Mouse (Mus musculus) gastrocnemius, adult 18-20 months (tissue): ENCODE results near the gene Cmtm7. TPM values are rescaled to one million over a fixed set of nuclear protein-coding genes. Genes with fewer than 3 reads are reported as not detected.

Source experiments
- DNase-seq: peaks from one replicate; pipeline ENCODE4 v3.0.0; 2021; ENCODE audit warnings: low spot score
- total RNA-seq, 2 experiments: library from RNA; stranded (reverse); gene quantifications; 2 replicates each; pipeline ENCODE4 v1.2.3; 2021

The Cmtm7 gene
- total RNA-seq, 2 experiments from 2014 or later, result 3.7 to 7.0 TPM

- no peak for DNase-seq
Measured at GRCm38 (mm10) chr9:114767030-114767429, 14.6 kb downstream of the Cmtm7 start.

- DNase-seq, result no peak
Measured at GRCm38 (mm10) chr9:114763341-114763740, 18.3 kb downstream of the Cmtm7 start.

- DNase-seq, result no peak
Measured at GRCm38 (mm10) chr9:114761848-114762247, 19.8 kb downstream of the Cmtm7 start.

- DNase-seq, result no peak
Measured at GRCm38 (mm10) chr9:114760353-114760752, 21.3 kb downstream of the Cmtm7 start.

- DNase-seq, result no peak
Measured at GRCm38 (mm10) chr9:114759886-114760285, 21.8 kb downstream of the Cmtm7 start.

- no peak for DNase-seq
Measured at GRCm38 (mm10) chr9:114758801-114759200, 22.9 kb downstream of the Cmtm7 start.

- no peak for DNase-seq
Measured at GRCm38 (mm10) chr9:114758272-114758671, 23.4 kb downstream of the Cmtm7 start.

GRCm38 (mm10) chr9:114752863-114753484 is 28.7 kb downstream of the Cmtm7 start:
- DNase-seq, result peak; percentile 92

- DNase-seq, result no peak
Measured at GRCm38 (mm10) chr9:114752311-114752710, 29.3 kb downstream of the Cmtm7 start.

GRCm38 (mm10) chr9:114751582-114751981 is 30.1 kb downstream of the Cmtm7 start:
- DNase-seq, result no peak

- DNase-seq, result no peak
Measured at GRCm38 (mm10) chr9:114747466-114747865, 34.2 kb downstream of the Cmtm7 start.

- DNase-seq, result no peak
Measured at GRCm38 (mm10) chr9:114747012-114747411, 34.6 kb downstream of the Cmtm7 start.

GRCm38 (mm10) chr9:114745654-114746053 is 36.0 kb downstream of the Cmtm7 start:
- no peak for DNase-seq

- DNase-seq, result no peak
Measured at GRCm38 (mm10) chr9:114745163-114745562, 36.5 kb downstream of the Cmtm7 start.

- DNase-seq, result no peak
Measured at GRCm38 (mm10) chr9:114742731-114743130, 38.9 kb downstream of the Cmtm7 start.

- DNase-seq, result no peak
Measured at GRCm38 (mm10) chr9:114740336-114740735, 41.3 kb downstream of the Cmtm7 start.

- no peak for DNase-seq
Measured at GRCm38 (mm10) chr9:114736442-114736841, 45.2 kb downstream of the Cmtm7 start.

GRCm38 (mm10) chr9:114733238-114733637 is 48.4 kb downstream of the Cmtm7 start:
- no peak for DNase-seq

- DNase-seq, result no peak
Measured at GRCm38 (mm10) chr9:114731871-114732682, 49.6 kb downstream of the Cmtm7 start.

GRCm38 (mm10) chr9:114731011-114731755 is 50.5 kb downstream of the Cmtm7 start, which contains the start of gene Cmtm6:
Gene Cmtm6 (plus strand): TSS chr9:114731116.
- DNase-seq, result peak; percentile 98

GRCm38 (mm10) chr9:114729911-114730805 is 51.5 kb downstream of the Cmtm7 start:
- DNase-seq, result no peak
